Mouse (Mus musculus) small intestine, adult 2 months (tissue): ENCODE results near the gene Rad9a.

ENCODE experiments used
- CTCF ChIP-seq: fragments of 200-500 bp; IDR thresholded peaks from 2 replicates; pipeline ENCODE4 v1.5.1; 2012; ENCODE audit warnings: low read depth, mild to moderate bottlenecking, control low read depth, inconsistent platforms, low read length, moderate library complexity, mixed read lengths; ENCODE audit not compliant: insufficient replicate concordance, insufficient read length; ENCODE audit errors: extremely low read depth
- POLR2A ChIP-seq: fragments of 200-500 bp; IDR thresholded peaks from 2 replicates; pipeline ENCODE4 v1.6.1; 2012; ENCODE audit warnings: low read depth, mild to moderate bottlenecking, control low read depth, inconsistent platforms, low read length, moderate library complexity

GRCm38 (mm10) chr19:4164100-4164499 lies 37.4 kb downstream of the Rad9a start:
- TF ChIP-seq POLR2A (no peak), CTCF (no peak)
